Mouse (Mus musculus): Measurements from ENCODE around the gene Hoxb5. TPM values are rescaled to one million over a fixed set of nuclear protein-coding genes. Genes with fewer than 3 reads are reported as not detected.

Gene Hoxb5
- total RNA-seq, 1 experiment from 2014 or later = not detected

DNA sequence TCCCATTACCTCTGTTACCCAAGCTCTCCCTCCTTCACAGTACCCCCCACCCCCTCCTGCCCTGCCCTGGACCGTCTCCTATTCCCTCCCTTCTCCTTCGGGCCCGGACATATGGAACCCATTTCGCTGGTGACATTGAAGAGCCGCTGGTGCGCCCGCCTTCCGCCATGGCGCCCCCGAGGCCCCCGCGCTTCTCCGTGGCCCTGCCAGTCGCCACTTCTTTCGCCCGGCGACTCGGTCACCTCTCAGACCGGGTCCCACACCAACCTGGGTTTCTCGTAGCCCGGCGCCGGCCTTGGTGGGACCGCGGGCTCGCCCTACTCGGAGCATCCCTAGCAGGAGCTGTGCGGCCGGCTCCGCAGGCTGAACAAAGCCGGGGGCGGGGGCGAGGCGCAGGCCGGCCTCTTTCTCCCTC, 29.5 kb downstream of the Hoxb5 start:
- no peak for ATAC-seq (replicated peaks; ENCODE audit: low read depth, poor library complexity, severe bottlenecking)

GRCm38 (mm10) chr11:96333241-96334001, 30.3 kb downstream of the Hoxb5 start:
- no peak for ATAC-seq (replicated peaks; ENCODE audit: low read depth, poor library complexity, severe bottlenecking)

DNA sequence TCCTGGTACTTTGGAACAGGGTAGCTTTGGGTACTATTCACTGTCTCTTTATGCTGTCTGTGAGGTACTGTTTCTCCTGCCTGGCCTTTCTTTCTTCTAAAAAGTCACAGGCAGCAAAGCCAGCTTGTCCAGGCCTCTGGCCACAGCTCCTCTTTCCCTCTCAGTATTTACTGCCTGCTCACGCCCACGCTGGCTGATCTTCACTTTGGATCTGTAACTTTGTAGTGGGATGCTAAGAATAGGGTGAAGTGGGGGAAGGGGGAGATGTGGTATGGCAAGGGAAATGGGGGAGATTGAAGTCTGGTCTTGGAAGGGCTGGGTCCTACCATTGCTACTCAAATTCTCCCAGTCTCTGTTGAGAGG, 30.8 kb downstream of the Hoxb5 start:
- no peak for ATAC-seq (replicated peaks; ENCODE audit: low read depth, poor library complexity, severe bottlenecking)

- ATAC-seq (replicated peaks; ENCODE audit: low read depth, poor library complexity, severe bottlenecking) = no peak
These were observed 31.9 kb downstream of the Hoxb5 start for GRCm38 (mm10) chr11:96334998-96335397.

DNA sequence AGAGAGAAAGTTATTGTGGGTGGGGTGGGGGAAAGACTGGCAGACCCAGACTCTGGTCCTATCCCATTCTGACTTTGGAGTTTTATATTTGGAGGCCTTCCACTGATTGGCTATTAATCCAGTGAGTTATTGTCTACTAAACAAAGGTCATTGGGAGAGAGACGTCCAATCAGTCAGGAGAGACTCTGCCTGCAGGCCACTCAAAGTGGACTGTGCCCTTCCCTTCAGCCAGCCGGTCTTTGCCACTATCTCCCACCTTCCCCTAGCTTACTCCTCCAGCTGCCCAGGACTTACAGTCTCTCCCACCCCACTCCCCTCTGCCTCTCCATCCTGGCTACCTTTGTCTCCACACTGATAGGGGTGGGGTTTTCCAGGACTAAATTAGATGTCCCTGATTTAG, 33.5 kb downstream of the Hoxb5 start:
- no peak for ATAC-seq (replicated peaks; ENCODE audit: low read depth, poor library complexity, severe bottlenecking)

DNA sequence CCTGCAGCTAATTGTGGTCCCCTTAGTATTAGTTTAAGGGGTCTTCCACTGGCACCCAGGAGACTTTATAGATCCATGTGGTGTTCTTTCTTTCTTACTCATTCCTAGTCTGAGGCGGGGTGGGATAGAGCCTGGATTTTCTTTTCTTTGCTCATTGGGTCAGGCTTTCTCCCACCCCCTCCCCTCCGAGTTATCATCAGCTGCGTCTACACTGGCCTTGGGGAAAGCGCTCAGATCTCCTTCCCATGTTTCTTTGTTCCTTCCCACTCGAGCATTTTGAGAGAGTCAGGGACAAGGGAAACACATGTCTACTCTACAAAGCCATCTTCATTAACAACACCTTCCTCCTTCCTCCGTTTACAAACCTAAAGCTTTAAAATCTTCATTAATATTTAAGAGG, 33.9 kb downstream of the Hoxb5 start:
- no peak for ATAC-seq (replicated peaks; ENCODE audit: low read depth, poor library complexity, severe bottlenecking)

GRCm38 (mm10) chr11:96338957-96339855, 36.1 kb downstream of the Hoxb5 start:
- no peak for ATAC-seq (replicated peaks; ENCODE audit: low read depth, poor library complexity, severe bottlenecking)

GRCm38 (mm10) chr11:96340698-96341365, 37.7 kb downstream of the Hoxb5 start:
- 0 out of 2 replicates have a peak, but pooled peaks have one; percentile 36 for ATAC-seq (replicated peaks; ENCODE audit: low read depth, poor library complexity, severe bottlenecking)

DNA sequence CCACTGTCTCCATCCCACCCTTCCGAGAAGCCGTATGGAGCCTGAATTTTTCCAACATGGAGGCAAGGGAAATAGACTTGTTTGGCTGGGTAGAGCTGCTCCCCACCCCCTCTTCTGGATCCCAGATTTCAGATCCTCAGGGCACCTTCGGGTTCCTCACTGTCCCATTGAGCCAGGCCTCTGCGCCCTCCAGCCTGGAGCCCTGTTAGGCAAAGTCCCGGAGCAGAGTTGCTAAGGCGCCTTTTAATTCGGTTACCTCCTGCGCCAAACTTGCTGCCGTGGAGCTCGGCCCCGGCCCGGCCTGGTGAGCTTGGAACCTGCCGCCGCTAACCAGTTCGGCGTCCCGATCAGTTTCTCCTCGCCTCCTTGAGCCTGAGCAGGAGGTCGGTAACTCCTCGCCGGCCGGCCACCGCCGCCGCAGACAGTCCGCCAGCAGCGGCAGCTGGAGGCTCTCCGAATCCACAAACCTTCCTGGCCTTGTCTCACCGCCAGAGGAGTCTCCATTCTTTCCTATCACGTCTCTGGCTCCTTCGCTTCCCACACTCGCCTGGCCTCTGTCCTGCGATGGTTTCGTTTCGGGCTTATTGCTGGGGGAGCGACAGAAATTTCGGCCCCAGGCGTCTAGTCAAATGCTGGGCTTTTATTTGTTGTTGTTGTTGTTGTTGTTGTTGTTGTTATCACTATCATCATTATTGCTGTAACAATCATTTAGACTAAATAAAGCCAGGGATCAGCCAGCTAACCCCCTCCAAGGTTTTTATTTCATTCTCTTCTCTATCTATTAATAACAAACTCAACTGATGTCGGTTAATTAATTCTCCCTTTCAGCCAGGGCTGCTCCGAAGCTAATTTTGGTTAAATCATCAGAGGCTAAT, 38.8 kb downstream of the Hoxb5 start:
- ATAC-seq (replicated peaks; ENCODE audit: low read depth, poor library complexity, severe bottlenecking) = no peak

DNA sequence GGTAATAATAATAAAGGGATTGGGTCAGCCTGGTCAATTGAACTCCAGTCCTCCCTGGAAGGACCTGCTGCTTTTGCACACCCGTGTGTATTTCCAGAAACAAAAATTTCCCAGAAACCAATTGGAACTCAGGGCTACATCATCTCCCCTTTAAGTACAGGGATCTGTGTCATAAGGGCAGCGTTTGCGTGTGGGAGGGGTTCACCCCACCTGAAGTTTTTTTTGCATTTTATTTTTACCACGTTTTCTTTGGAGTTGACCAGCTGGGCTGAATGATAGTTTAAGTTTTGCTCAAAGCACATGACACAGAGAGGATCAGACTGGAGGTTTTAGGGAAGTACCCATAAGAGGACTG, 39.4 kb downstream of the Hoxb5 start:
- no peak for ATAC-seq (replicated peaks; ENCODE audit: low read depth, poor library complexity, severe bottlenecking)

GRCm38 (mm10) chr11:96343206-96343745, 40.1 kb downstream of the Hoxb5 start:
- no peak for ATAC-seq (replicated peaks; ENCODE audit: low read depth, poor library complexity, severe bottlenecking)

GRCm38 (mm10) chr11:96344061-96344877, 41.1 kb downstream of the Hoxb5 start:
- ATAC-seq (replicated peaks; ENCODE audit: low read depth, poor library complexity, severe bottlenecking) = no peak

- ATAC-seq (replicated peaks; ENCODE audit: low read depth, poor library complexity, severe bottlenecking) = no peak
These were observed 41.7 kb downstream of the Hoxb5 start for GRCm38 (mm10) chr11:96344878-96345159.

DNA sequence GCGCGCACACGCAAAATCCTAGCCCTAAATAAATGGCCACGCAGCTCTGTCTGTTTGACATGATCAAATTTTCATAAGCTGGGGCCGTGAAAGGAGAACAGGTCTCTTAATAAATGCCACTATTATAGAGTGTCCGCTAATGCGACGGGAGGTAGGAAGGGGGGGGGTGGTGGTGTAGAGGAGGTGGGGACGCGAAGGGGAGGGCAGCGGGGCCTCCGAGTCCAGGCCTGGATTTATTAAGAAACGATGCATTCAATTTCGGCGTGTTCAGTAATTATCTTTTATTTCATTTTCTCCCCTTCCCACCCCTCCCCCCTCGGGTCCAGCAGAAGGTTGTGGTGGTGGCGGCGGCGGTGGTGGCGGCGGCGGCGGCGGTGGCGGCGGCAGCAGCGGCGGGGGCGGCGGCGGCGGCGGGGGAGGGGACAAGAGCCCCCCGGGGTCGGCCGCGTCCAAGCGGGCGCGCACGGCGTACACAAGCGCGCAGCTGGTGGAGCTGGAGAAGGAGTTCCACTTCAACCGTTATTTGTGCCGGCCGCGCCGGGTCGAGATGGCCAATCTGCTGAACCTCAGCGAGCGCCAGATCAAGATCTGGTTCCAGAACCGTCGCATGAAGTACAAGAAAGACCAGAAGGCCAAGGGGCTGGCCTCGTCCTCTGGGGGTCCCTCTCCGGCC, 42.2 kb downstream of the Hoxb5 start:
- ATAC-seq (replicated peaks; ENCODE audit: low read depth, poor library complexity, severe bottlenecking) = no peak

DNA sequence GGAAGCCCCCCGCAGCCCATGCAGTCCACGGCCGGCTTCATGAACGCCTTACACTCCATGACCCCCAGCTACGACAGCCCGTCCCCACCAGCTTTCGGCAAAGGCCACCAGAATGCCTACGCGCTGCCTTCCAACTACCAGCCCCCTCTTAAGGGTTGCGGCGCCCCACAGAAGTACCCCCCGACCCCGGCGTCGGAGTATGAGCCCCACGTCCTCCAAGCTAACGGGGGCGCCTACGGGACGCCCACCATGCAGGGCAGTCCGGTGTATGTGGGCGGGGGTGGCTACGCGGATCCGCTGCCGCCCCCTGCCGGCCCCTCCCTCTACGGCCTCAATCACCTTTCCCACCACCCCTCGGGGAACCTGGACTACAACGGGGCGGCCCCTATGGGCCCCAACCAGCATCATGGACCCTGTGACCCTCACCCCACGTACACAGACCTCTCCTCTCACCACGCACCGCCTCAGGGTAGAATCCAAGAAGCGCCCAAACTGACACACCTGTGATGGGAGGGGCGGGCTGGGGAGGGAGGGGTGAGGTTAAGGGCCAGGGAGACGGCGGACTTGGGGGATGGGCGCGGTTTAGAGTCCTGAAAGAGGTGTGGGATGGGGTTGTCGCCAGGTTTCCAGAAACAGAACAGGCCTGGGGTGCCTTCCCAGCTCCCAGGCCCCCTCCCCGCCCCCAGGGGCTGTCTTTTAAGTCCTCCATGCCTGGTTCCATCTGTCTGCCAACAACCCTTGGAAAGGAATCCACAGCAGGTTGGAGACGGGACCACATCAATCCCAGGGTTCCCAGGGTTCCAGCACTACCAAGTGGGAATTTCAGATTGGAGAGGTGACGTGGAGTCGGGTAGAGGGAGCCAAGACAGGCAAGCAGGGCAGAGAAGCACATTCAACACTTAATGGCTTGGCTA, 43.0 kb downstream of the Hoxb5 start:
- no peak for ATAC-seq (replicated peaks; ENCODE audit: low read depth, poor library complexity, severe bottlenecking)

GRCm38 (mm10) chr11:96346916-96347520, 43.9 kb downstream of the Hoxb5 start:
- no peak for ATAC-seq (replicated peaks; ENCODE audit: low read depth, poor library complexity, severe bottlenecking)

DNA sequence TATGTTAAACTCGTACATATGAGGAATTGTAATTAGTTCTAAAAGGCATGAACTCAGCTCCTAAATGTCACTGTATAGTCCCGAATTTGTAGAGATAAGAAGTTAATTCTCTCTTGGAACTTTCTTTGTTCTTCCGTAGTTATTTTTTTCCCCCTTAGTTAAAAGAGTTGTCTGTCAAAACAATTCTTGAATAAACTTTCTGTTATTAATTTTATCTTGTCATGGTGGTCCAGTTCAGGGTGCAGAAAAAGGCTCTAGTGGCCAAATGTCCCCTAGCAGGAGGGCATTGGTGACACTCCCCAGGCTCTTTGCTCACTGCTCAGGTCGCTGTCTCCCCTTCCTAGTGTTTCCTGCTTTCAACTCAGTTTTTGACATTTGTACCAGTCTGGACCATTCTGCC, 44.6 kb downstream of the Hoxb5 start:
- no peak for ATAC-seq (replicated peaks; ENCODE audit: low read depth, poor library complexity, severe bottlenecking)

All from common myeloid progenitor, adult 5-6 weeks (primary cell).